Mouse (Mus musculus) kidney, embryonic 15.5 days (tissue): ENCODE measurements around the gene Mgat4a. TPM values are rescaled to one million over a fixed set of nuclear protein-coding genes. Genes with fewer than 3 reads are reported as not detected.

Source experiments
- ATAC-seq: fragments of 200-750 bp; cut with Nextera tagmentation; replicated peaks from 2 replicates; pipeline ENCODE4 v1.8.0; 2017; ENCODE audit warnings: moderate TSS enrichment; ENCODE audit not compliant: low FRiP score
- H3K27ac ChIP-seq: fragments of 300-500 bp; sonication (generic); 2 replicates; pipeline ENCODE4 v1.5.1; 2015; ENCODE audit warnings: mild to moderate bottlenecking, inconsistent platforms
- H3K27me3 ChIP-seq: fragments of 300-500 bp; sonication (generic); 2 replicates; pipeline ENCODE4 v1.6.1; 2015; ENCODE audit warnings: inconsistent platforms
- H3K36me3 ChIP-seq: fragments of 300-500 bp; sonication (generic); 2 replicates; pipeline ENCODE4 v1.6.1; 2015; ENCODE audit warnings: inconsistent platforms
- H3K4me1 ChIP-seq: fragments of 300-500 bp; sonication (generic); 2 replicates; pipeline ENCODE4 v1.6.1; 2015; ENCODE audit warnings: inconsistent platforms
- H3K4me2 ChIP-seq: fragments of 300-500 bp; sonication (generic); 2 replicates; pipeline ENCODE4 v1.6.1; 2015; ENCODE audit warnings: moderate library complexity, mild to moderate bottlenecking, inconsistent platforms
- H3K4me3 ChIP-seq: fragments of 300-500 bp; sonication (generic); replicated peaks from 2 replicates; pipeline ENCODE4 v1.5.1; 2015; ENCODE audit warnings: mild to moderate bottlenecking, inconsistent platforms
- H3K9ac ChIP-seq: fragments of 300-500 bp; sonication (generic); 2 replicates; pipeline ENCODE4 v1.6.1; 2015; ENCODE audit warnings: mild to moderate bottlenecking, inconsistent platforms
- H3K9me3 ChIP-seq: fragments of 300-500 bp; sonication (generic); replicated peaks from 2 replicates; pipeline ENCODE4 v1.6.1; 2016; ENCODE audit warnings: inconsistent platforms
- WGBS: fragments of 180-500 bp; shearing (Covaris S2); methylation state at CpG from one replicate; pipeline ENCODE4 v1.1.7; 2015; ENCODE audit warnings: mixed read lengths; 5-methylcytosine and 5-hydroxymethylcytosine counted together
- polyA plus RNA-seq: library from polyadenylated mRNA; unstranded; fragments of >200 nt; fragmentation: Nextera tagmentation; extraction: Ambion mirVana; gene quantifications from 2 replicates; pipeline ENCODE4 v1.2.1, GENCODE M21; 2015

Mgat4a gene
- polyA plus RNA-seq, 1 experiment from 2014 or later = 5.9 TPM

DNA sequence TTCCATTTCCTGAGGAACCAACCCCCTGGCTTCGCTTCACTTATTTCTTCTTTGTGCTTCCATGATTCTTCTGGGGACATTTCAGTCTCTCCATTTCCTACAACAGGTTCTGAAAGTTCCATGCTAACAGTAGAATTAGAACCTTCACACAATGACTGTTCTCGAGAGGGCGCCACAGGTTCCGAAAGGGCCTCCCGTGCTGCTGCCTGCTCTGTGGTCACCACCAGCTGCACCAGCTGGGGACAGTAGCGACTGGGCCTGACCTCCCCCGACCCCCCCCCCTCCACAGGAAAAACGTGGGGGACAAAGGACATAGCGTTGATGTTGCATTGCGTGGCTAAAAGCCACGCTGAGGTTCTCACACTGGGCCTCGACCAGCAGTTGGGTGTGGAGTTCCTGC lies 52.3 kb downstream of the Mgat4a start:
- ATAC-seq = no peak
- Histone ChIP-seq H3K4me3 (no peak overlapping the region), H3K4me1 (no peaks in the 10 kb centered on the region), H3K36me3 (no peaks in the 10 kb centered on the region; the same call in 1 of the 2 replicates), H3K4me2 (no peak overlapping the region), H3K9ac (no peak overlapping the region), H3K9me3 (no peaks in the 10 kb centered on the region), H3K27me3 (no peaks in the 10 kb centered on the region), H3K27ac (no peak overlapping the region)
- 85% methylated on average over 12 of the region's 12 CpGs for WGBS

DNA sequence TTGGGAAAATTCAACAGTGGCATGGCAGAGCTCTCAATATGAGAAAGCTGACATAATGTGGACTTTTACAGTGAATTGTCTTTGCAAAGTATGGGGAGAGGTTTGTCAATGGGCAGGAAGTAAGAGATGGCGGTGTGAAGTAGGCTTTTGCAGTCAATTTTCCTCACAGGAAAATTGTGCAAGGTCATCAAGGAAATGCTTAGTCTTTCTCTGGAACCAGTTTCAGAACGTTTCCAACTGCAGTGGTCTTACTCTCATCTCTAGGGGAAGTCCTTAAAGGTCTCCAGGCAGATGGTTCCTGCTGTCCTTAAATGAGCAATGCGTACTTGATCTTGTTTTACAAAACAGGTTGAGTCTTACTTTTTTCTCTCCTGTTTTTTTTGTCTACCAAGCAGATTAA lies 53.8 kb downstream of the Mgat4a start:
- Histone ChIP-seq H3K9ac (no peak overlapping the region), H3K9me3 (no peaks in the 10 kb centered on the region), H3K4me1 (no peaks in the 10 kb centered on the region), H3K36me3 (no peaks in the 10 kb centered on the region; the same call in 1 of the 2 replicates), H3K27me3 (no peaks in the 10 kb centered on the region), H3K27ac (no peak overlapping the region), H3K4me3 (no peak overlapping the region), H3K4me2 (no peak overlapping the region)
- ATAC-seq = no peak
- WGBS = 77% methylated on average over 3 of the region's 3 CpGs

DNA sequence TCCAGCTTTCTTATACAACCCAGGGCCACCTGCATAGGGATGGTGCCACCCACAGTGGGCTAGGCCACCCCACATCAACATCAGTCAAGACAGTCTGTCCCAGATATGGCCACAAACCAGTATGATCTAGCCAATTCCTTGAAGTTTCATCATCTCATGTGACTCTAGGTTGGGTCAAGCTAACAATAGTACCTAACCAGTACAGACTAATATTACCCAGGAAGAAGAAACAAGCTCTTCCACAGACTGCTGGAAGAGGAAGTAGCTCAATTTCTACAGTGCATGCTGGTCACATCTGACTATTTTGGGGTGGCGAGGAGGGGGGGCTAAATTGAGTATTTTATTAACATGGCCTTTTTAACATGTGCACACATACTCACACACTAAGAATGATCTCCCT lies 54.4 kb downstream of the Mgat4a start:
- Histone ChIP-seq H3K27ac (no peak overlapping the region), H3K9ac (no peak overlapping the region), H3K4me3 (no peak overlapping the region), H3K4me1 (no peaks in the 10 kb centered on the region), H3K36me3 (no peaks in the 10 kb centered on the region; the same call in 1 of the 2 replicates), H3K27me3 (no peaks in the 10 kb centered on the region), H3K4me2 (no peak overlapping the region), H3K9me3 (no peaks in the 10 kb centered on the region)
- WGBS = 84% methylated on average over 1 of the region's 1 CpGs
- no peak for ATAC-seq

DNA sequence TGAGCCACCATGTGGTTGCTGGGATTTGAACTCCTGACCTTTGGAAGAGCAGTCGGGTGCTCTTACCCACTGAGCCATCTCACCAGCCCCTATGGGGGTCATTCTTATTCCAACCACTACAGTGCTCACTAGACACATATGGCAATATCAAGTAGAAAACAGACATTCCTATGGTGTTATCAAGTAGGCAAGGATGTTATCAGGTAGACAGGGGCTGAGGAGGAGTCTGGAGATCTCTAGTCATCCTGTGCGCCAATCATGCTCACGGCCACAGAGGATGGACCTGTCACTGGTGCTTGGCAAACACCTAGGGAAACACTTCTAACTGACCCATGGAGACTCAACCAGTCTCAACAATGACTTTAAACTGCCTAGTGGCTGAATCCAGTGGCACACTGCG lies 56.2 kb downstream of the Mgat4a start:
- Histone ChIP-seq H3K27ac (no peak overlapping the region), H3K4me2 (no peak overlapping the region), H3K4me3 (no peak overlapping the region), H3K4me1 (no peaks in the 10 kb centered on the region), H3K36me3 (no peaks in the 10 kb centered on the region; the same call in 1 of the 2 replicates), H3K9me3 (no peaks in the 10 kb centered on the region), H3K27me3 (no peaks in the 10 kb centered on the region), H3K9ac (no peak overlapping the region)
- 95% methylated on average over 4 of the region's 4 CpGs for whole genome bisulfite sequencing
- ATAC-seq = no peak

DNA sequence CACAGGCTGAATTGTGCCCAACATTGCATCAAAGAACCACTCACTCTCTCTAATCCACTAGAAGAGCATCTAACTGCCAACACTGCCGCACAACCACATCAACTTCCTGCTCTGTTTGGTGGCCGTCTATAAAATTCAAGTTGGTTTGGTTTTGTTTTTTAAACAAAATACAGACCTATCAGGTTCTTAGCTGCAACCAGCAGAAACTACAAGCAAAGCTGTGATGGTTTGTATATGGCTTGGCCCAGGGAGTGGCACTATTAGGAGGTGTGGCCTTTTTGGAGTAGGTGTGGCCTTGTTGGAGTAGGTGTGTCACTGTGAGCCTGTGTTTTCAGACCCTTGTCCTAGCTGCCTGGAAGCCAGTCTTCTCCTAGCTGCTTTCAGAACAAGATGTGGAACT lies 59.5 kb downstream of the Mgat4a start:
- no peak overlapping the region for H3K9ac ChIP-seq
- no peaks in the 10 kb centered on the region for H3K36me3 ChIP-seq
- no peak overlapping the region for H3K4me2 ChIP-seq
- H3K4me1 ChIP-seq = no peaks in the 10 kb centered on the region
- H3K4me3 ChIP-seq = no peak overlapping the region
- H3K27ac ChIP-seq = no peak overlapping the region
- H3K27me3 ChIP-seq = no peaks in the 10 kb centered on the region
- WGBS = 87% methylated on average over 2 of the region's 2 CpGs
- no peaks in the 10 kb centered on the region for H3K9me3 ChIP-seq
- ATAC-seq = no peak

DNA sequence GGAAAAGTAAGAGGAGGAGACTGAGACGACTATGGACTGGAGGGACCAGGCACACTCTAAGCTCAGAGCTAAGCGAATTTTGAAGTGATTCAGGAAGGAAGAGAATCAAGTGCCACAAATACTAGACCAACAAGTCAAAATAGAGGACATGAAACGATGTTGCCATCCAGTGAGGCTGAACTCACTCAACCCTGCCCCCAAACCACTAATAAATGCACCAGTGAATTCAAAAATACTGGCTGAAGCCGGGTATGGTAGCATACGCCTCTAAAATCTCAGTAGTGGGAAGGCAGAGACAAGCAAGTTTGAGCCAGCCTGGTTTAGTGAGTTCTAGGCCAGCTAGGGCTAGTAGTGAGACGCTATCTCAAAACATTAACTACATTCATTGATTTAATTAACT lies 60.1 kb downstream of the Mgat4a start:
- WGBS = 78% methylated on average over 6 of the region's 6 CpGs
- no peaks in the 10 kb centered on the region for H3K27me3 ChIP-seq
- no peaks in the 10 kb centered on the region for H3K4me1 ChIP-seq
- no peak for ATAC-seq
- no peak overlapping the region for H3K9ac ChIP-seq
- no peak overlapping the region for H3K4me2 ChIP-seq
- H3K9me3 ChIP-seq = no peaks in the 10 kb centered on the region
- no peaks in the 10 kb centered on the region for H3K36me3 ChIP-seq
- H3K4me3 ChIP-seq = no peak overlapping the region
- no peak overlapping the region for H3K27ac ChIP-seq

DNA sequence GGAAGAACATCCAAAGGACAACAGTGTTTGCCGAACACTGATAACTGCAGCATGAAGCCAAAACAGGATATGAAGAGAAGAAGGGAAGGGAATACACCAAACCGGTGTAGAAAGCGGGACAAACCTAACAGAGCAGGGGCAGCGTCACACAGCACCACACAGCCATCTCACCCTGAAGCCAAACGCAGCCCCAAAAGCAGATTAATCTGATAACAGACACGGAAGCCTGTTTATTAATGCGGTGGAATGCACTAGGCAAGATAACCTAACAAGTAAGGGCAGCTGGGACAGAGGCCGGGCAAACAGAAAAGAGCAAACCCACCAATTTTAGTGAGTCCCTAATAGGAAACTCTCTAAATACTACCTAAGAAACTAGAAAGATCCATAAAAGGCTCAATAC lies 61.1 kb downstream of the Mgat4a start:
- Histone ChIP-seq H3K4me3 (no peak overlapping the region), H3K36me3 (no peaks in the 10 kb centered on the region), H3K9me3 (no peaks in the 10 kb centered on the region), H3K27me3 (no peaks in the 10 kb centered on the region), H3K4me2 (no peak overlapping the region), H3K9ac (no peak overlapping the region), H3K27ac (no peak overlapping the region), H3K4me1 (no peaks in the 10 kb centered on the region)
- WGBS = 75% methylated on average over 8 of the region's 8 CpGs
- no peak for ATAC-seq

DNA sequence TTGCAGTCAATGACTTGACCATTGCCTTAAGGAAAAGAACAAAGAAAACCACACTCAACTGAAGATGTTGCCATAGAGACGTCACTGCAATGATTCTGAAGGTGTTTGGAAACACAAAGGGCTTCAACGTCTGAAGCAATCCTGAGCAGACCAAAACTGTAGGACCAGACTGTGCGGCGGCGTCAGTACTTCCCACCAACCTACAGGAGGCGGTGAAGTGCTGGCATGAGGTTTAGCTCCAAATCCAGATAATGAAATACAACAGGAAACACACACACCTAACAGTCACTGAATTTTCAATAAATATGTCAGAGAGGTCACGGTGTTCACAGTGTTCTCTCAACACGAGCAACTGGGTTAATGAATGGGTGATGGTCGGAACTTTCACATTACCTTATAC lies 61.7 kb downstream of the Mgat4a start:
- no peak overlapping the region for H3K4me3 ChIP-seq
- no peaks in the 10 kb centered on the region for H3K9me3 ChIP-seq
- no peaks in the 10 kb centered on the region for H3K4me1 ChIP-seq
- no peaks in the 10 kb centered on the region for H3K36me3 ChIP-seq
- H3K27ac ChIP-seq = no peak overlapping the region
- no peak overlapping the region for H3K4me2 ChIP-seq
- no peak for ATAC-seq
- no peak overlapping the region for H3K9ac ChIP-seq
- 72% methylated on average over 9 of the region's 9 CpGs for WGBS
- H3K27me3 ChIP-seq = no peaks in the 10 kb centered on the region

DNA sequence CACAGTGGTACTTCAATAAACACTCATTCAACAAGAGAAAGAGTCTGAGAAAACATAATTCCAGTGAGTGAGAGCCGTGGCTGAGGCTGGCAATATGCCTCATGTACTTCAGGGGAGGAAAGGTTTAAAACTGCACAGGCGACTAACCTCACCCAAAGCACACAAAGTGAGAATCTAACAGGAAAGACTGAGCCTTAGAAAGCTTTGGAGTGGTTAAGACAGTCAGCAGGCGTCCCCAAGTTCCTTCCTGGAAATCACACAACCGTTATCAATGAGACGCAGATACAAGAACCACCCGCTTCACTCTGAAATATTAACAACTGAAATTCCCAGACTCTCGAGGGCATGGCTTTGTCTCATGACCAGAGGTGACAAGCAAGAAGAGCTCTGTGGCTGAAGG lies 62.4 kb downstream of the Mgat4a start:
- no peaks in the 10 kb centered on the region for H3K36me3 ChIP-seq
- no peaks in the 10 kb centered on the region for H3K4me1 ChIP-seq
- no peaks in the 10 kb centered on the region for H3K9me3 ChIP-seq
- no peak for ATAC-seq
- no peak overlapping the region for H3K4me3 ChIP-seq
- H3K4me2 ChIP-seq = no peak overlapping the region
- no peak overlapping the region for H3K27ac ChIP-seq
- H3K9ac ChIP-seq = no peak overlapping the region
- H3K27me3 ChIP-seq = no peaks in the 10 kb centered on the region
- 68% methylated on average over 7 of the region's 7 CpGs for WGBS

DNA sequence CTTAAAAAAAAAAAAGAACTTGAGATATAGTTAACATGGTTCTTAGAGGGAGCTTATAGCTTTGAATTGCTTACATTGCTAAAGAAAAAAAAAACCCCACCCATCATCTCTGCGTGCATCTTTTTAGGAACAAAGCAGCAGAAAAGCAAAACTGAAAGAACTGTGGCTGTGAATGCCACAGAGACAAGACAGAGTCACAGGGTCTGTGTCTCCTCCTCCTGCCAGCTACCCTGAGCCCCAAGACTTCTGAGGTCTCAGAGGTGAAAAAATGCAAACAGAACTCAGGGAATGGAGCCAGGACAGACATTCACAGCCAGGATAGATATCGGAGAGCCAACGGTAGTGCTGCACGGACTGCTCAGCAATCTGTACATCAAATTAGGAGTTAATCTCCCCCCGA lies 62.9 kb downstream of the Mgat4a start:
- Histone ChIP-seq H3K27me3 (no peaks in the 10 kb centered on the region), H3K9ac (no peak overlapping the region), H3K27ac (no peak overlapping the region), H3K4me3 (no peak overlapping the region), H3K4me1 (no peaks in the 10 kb centered on the region), H3K36me3 (no peaks in the 10 kb centered on the region), H3K4me2 (no peak overlapping the region), H3K9me3 (no peaks in the 10 kb centered on the region)
- ATAC-seq = no peak
- WGBS = 58% methylated on average over 5 of the region's 5 CpGs

DNA sequence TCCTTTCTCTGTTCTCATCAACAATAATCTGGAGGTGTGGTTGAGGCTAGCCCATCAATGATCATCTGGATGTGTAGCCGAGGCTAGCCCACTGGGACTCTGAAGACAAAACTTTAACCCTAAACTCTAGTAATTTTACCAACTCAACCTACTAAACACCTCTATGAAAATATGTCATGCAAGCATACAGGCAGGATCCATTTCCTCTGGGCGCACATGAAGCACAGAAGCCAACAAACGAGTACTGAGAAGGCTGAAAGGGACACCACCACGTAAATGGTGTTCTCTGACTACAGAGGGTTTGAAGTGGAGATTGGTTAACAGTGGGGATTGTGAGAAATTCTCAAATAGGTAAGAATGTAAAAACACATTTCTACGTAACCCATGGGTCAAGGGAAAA lies 63.6 kb downstream of the Mgat4a start:
- no peak overlapping the region for H3K4me3 ChIP-seq
- H3K27me3 ChIP-seq = no peaks in the 10 kb centered on the region
- 87% methylated on average over 5 of the region's 5 CpGs for WGBS
- H3K4me1 ChIP-seq = no peaks in the 10 kb centered on the region
- H3K4me2 ChIP-seq = no peak overlapping the region
- H3K9me3 ChIP-seq = no peaks in the 10 kb centered on the region
- H3K36me3 ChIP-seq = no peaks in the 10 kb centered on the region
- H3K27ac ChIP-seq = no peak overlapping the region
- H3K9ac ChIP-seq = no peak overlapping the region
- ATAC-seq = no peak

DNA sequence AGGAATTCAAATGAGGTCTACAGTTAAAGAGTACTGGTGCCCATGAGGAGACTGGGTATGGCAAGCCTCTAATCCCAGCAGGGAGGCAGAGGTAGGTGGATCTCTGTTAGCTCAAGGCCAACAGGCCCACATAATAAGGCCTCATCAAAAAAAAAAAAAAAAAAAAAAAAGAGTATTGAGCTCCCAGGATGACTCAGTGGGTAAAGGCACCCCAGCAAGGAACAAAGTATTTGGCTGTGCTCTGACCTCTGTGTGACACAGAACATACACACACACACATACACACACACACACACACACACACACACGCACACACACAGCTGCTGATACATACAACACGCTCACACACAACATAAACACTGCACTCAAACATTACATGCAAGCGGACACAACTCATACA lies 65.5 kb downstream of the Mgat4a start:
- 86% methylated on average over 3 of the region's 3 CpGs for WGBS
- Histone ChIP-seq H3K4me1 (no peaks in the 10 kb centered on the region), H3K27me3 (no peaks in the 10 kb centered on the region), H3K4me3 (no peak overlapping the region), H3K9ac (no peak overlapping the region), H3K9me3 (no peaks in the 10 kb centered on the region), H3K4me2 (no peak overlapping the region), H3K36me3 (no peaks in the 10 kb centered on the region), H3K27ac (no peak overlapping the region)
- ATAC-seq = no peak

DNA sequence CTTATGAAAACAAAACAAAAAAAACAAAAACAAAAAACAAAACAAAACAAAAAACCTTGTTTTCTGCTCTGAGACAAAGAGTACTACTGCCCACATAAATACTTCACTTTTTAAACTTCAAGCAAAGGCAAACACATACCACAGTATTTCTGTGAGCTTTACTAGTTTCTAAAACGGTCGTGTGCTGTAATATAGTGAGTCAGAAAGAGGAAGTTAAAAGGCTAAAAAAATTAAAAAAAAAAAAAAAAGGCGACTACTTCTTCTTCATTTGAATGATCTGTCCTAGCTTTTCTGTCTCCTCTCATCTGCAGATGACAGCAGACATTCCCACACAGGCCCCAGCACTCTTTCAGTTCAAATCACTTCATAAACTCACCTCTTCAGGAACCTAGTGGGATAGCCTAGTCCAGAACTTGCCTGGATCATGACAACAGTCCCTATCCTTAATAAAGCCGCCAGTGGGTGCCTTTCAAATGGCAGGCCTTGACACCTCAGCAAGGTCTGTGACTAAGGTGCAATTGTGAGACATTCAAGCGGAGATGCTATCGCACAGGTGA lies 66.1 kb downstream of the Mgat4a start:
- Histone ChIP-seq H3K4me3 (no peak overlapping the region), H3K4me1 (no peaks in the 10 kb centered on the region), H3K27me3 (no peaks in the 10 kb centered on the region), H3K36me3 (no peaks in the 10 kb centered on the region), H3K9ac (no peak overlapping the region), H3K27ac (no peak overlapping the region), H3K4me2 (no peak overlapping the region), H3K9me3 (no peaks in the 10 kb centered on the region)
- ATAC-seq = no peak
- WGBS = 85% methylated on average over 6 of the region's 6 CpGs
